Mouse (Mus musculus): ENCODE measurements around the gene Samsn1. TPM values are rescaled to one million over a fixed set of nuclear protein-coding genes. Genes with fewer than 3 reads are reported as not detected.
A peak's percentile ranks its signal among the peaks of the same experiment; 100 is the strongest.

Gene Samsn1
- total RNA-seq (2015; ENCODE audit: low replicate concordance), result 26.9 and 31.6 TPM in 2 replicates
- total RNA-seq (2017; ENCODE audit: low replicate concordance), result 32.8 and 44.3 TPM in 2 replicates

DNA sequence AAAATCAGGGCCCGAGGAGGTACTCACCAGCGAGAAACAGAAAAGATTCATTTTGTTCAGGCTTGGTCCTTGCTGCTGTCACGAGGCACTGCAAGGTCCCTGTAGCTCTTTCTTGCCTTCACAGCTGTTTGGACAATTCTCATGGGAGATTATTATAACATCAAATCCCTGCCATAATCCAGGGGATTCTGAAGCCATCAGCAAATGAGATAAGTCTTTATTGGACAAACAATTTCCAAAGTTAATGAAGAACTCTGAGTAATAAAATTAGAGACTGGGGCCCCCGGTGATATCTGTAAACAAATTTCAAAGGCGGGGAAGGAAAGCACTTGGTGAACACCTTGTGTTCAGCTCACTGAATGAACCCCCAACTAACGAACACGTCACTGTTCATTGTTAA lies at the start of gene Samsn1:
TSS of gene Samsn1 (minus strand) at position 101 of the 400 bp plus-strand sequence.
- ATAC-seq (replicated peaks; ENCODE audit: low FRiP score, poor library complexity, severe bottlenecking), result no peak

DNA sequence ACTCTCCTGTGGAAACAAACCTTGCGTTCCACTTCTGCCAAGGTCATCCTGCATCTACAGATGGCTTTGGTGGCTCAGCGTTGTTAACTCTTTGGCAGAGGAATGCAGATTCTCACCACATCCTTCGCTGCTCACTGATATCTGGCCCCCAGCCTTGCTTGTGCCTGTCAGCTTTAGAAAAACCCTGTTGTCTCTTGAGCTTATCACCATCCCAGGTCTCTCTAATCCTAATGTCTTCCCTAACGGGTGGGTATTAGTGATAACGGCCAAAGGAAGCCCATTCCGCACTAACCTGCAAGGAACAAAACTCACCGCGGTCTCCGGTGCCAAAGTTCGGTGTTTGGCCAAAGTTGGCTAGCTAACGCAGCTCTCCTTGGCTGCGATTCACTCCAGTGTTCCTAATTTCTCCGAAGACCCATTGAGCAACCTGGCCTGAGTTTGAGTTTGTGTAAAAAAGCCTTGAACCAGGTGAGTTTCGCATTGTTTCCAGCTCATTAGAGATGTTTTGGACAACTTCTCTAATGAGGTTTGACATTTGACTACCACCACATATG lies 44.1 kb upstream of the Samsn1 start:
- ATAC-seq (replicated peaks; ENCODE audit: low FRiP score, poor library complexity, severe bottlenecking), result no peak

DNA sequence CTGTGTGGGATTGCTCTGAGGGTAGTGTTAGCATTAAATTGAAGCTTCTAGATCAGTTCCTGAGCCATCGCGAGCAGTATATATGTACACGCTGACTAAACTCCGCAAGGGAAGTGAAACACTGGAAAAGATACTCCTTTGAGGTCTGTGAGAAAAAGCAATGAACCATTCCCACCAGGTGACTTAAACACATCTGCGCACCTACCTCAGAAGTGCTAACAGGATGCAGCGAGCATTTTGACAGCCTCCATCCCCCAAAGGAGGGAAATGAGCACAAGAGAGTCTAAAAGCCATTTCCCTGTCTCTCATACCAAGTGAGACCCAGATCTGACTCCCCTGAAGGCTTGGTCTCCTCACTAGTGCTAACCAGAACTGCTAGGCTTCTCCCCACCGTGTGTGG lies 32.9 kb upstream of the Samsn1 start:
- no peak for ATAC-seq (replicated peaks; ENCODE audit: low FRiP score, poor library complexity, severe bottlenecking)

DNA sequence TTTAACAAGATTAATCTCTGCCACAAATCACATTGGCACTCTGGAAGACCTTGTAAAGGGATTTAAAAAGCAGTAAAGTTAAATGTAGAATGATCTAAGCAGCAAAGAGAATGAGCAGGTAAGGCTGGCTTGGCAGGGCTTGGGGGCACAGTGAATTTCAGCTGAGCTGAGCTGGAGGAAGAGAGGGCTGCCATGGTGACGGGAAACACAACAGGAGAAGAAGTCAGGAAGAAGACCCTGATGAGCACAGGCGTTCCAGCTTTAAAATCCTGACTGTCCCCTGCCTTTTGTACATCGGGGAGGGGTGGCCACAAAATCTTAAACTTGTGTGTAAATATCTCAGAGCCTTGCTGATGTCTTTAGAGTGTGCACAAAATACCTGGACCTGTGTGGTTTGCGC lies 32.0 kb upstream of the Samsn1 start:
- ATAC-seq (replicated peaks; ENCODE audit: low FRiP score, poor library complexity, severe bottlenecking), result no peak

DNA sequence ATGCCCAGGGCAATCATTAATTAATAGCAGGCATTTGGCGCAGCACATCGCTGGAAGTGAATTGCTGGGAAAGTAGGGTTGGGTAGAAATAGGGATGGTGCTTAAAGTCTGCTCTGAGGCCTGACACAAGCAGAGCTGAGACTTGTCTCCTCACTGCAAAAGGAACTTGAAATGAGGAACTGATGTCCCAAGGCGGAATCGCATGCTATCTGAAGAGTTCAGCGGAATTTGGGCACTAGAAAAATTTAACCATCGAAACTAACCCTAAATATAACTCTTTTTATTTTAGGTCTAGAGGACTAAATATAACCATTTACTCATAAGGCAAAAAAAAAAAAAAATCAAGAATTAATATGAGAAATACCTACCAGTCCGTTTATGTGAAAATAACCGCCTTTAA lies 31.5 kb upstream of the Samsn1 start:
- ATAC-seq (replicated peaks; ENCODE audit: low FRiP score, poor library complexity, severe bottlenecking), result no peak

DNA sequence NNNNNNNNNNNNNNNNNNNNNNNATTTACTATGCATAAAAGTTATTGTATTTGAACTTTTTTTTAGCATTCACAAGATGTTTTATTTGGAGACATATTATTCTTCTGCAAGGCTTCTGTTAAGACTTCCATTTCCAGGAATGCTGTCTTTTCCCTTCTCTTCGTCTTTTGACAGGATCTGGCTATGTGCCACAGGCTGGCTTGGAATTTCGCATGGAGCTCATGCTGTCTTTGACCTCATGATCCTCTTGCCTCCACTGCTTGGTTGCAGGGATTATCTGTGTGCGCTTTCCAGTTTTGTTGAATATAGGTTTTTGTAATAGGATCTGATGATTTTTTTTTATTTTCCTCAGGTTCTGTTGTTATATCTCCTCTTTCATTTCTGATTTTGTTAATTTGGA lies 25.0 kb upstream of the Samsn1 start:
- no peak for ATAC-seq (replicated peaks; ENCODE audit: low FRiP score, poor library complexity, severe bottlenecking)

DNA sequence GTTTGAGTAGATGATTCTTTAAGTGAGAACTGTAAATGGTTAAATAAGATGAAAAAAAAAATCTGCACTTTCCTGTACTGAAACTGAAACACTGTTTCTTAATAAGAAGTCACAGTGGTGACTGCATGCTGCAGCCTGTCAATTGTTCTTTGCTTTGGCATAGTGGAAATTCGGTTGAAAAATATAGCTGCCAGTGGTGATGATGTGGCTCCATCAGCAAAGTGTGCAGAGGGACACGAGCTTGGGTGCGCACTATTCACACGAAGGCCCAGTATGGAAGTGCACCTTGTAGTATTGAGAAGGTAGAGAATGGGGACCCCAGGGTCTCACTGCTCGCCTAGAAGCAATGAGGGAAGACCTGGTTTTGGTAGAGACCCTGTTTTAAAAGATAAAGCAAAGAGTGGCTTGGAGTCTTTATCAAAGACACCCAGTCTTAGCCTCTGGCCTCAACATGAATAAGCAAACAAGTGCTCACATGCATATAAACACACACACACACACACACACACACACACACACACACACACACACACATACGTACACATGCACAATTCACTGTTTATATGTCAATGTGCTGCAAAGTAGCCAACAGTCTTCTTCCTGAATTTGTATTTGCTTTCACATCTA lies 18.4 kb upstream of the Samsn1 start:
- no peak for ATAC-seq (replicated peaks; ENCODE audit: low FRiP score, poor library complexity, severe bottlenecking)

DNA sequence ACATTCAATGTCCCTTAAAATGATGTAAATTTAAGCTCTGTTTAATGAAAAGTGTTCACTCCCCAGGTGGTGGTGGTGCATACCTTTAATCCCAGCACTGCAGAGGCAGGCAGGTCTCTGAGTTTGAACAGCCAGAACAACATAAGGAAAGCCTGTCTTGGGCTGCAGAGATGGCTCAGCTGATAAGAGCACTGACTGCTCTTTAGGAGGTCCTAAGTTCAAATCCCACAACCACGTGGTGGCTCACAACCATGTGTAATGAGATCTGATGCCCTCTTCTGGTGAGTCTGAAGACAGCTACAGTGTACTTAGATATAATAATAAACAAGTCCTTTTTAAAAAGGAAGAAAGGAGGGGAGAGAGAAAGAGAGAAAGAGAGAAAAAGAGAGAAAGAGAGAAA lies 2.9 kb downstream of the Samsn1 start:
- no peak for ATAC-seq (replicated peaks; ENCODE audit: low FRiP score, poor library complexity, severe bottlenecking)

DNA sequence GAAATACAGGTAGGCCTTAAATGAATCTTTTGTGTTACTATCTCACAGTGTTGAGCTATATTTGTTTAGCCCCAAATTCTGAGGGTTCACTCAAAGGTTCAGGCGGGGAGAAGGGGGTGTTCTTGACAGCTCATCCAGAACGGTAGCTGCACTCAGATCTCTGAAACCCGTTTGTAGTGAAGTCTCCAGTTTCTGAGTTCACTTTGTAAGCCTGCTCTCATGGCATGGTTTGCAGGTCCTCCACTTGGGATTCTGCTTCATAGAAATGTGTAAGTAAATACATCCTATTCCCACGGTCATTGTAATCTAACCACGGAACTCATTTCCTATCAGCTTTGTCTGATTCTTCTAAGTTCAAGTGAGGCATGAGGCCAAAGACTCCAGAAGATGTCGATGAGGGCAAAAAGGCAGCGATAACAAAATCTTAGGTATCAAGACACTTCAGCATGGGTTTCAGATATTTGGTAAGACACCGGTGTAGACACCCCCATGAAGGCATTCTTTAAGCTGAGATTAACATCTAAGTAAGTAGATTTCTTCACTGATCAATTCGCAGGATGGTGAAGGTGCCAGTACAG lies 18.2 kb downstream of the Samsn1 start:
- no peak for ATAC-seq (replicated peaks; ENCODE audit: low FRiP score, poor library complexity, severe bottlenecking)

DNA sequence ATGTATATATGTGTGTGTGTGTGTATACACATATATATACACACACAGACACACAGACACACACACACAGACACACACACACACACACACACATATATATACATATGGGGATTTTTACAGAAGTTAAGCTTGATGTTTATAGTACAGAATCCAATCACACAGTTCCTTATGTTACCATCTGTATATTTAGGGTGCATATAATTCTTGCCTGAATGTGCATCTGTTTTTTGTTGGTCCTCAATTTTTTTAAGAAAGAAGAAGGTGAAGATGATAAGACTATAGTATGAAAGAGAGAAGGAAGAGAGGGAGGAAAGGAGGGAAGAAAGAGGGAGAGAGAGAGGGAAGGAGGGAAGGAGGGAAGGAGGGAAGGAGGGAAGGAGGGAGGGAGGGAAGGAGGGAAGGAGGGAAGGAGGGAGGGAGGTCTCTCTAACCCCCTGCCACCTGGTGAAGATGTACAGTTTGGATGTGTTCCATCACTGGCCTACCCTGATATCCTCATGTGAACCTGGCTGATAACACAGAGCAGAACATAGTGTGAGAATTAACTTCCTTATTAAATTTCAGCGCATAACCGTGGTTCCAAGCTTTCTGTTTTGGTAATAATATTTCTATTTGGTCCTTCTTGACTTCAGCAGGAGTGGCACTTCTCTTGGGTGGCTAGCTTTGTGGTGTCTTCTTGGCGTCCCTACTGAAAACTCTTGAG lies 19.1 kb downstream of the Samsn1 start:
- ATAC-seq (replicated peaks; ENCODE audit: low FRiP score, poor library complexity, severe bottlenecking), result peak; percentile 79

DNA sequence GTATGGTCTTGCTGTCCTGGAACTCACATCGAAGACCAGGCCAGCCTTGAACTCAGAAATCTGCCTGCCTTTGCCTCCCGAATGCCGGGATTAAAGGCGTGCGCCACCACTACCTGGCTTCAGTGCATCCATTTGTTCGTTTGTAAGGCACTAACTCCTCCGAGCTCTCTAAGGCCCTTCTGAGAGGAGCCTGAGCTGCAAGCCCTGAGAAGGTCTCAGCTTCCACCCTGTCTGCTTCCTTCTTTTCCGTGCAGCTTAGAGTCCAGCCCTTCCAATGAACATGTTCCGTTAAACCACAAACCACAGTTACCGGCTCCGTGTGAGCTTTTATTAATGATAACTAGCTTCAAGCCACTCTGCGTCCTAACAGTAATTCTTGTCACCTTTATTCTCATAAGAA lies 19.8 kb downstream of the Samsn1 start:
- peak; percentile 47; the same call in 1 of the 2 replicates for ATAC-seq (replicated peaks; ENCODE audit: low FRiP score, poor library complexity, severe bottlenecking)

DNA sequence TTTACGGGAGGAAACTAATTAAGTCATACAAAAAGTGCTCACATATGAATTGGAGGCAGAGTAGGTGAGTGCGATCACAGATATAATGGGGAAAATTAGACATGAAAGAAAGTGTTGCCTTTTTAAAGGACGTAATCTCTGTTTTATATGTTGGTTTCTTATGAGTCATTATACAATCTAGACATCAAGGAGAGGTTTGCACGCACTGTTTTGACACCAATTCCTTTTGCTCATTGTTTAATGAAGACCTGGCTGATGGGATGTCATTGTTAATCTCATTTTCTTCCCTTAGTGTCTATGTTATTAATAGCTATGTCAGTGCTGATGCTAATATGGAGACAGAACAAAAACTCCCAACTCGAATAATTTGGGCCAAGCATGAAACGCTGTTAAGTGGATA lies 20.3 kb downstream of the Samsn1 start:
- no peak for ATAC-seq (replicated peaks; ENCODE audit: low FRiP score, poor library complexity, severe bottlenecking)

DNA sequence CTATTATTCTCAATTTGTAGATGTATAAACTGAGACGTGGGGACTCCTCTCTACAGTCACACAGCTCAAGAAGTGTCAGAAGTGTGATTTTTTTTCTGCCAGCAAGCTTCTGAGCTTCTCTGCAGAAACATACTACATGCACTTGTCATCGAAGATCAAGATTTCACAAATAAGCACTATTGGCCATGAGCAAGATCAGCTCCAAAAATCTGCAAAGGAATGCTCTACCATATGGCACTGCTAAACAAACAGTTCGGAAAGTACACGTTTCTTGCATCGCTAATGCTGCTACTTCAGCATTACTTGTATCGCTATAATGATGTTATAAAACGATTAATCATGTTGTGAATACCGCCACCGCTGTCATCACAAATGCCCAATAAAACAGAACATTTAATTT lies 22.0 kb downstream of the Samsn1 start:
- ATAC-seq (replicated peaks; ENCODE audit: low FRiP score, poor library complexity, severe bottlenecking), result no peak

DNA sequence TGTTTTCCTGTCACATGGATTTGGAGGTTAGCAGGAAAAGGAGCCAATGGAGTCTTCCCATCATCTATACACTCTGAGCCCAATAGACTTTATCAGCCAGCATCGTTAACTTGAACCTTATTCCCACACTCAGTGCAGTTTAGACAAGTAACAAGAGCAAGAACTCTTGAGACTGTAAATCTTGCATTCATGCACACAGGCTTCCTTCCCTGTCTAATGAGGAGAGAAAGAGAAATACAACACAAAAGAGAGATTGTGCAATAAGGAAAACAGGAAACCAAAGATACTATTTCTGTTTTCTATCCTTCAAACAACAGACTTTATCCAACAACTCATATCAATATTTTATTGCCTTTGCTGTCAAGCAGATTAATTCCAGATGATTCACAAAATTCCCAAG lies 31.9 kb downstream of the Samsn1 start:
- no peak for ATAC-seq (replicated peaks; ENCODE audit: low FRiP score, poor library complexity, severe bottlenecking)

DNA sequence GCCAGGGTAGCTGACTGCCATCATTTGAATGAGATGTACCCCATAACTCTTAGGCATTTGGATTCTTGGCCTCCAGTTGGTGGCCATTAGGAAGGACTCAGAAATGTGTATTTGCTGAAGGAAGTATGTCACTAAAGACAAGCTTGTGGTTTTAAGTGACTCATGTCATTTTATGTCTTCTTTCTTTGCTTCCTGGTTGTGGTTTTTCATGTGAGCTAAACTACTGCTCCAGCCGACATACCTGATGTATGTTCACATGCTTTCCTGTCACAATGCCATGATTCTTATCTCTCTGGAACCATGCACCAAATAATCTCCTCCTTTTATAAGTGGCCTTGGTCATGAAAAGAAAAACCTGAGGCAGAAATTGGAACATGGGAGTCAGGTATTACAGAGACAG lies 38.2 kb downstream of the Samsn1 start:
- ATAC-seq (replicated peaks; ENCODE audit: low FRiP score, poor library complexity, severe bottlenecking), result no peak

DNA sequence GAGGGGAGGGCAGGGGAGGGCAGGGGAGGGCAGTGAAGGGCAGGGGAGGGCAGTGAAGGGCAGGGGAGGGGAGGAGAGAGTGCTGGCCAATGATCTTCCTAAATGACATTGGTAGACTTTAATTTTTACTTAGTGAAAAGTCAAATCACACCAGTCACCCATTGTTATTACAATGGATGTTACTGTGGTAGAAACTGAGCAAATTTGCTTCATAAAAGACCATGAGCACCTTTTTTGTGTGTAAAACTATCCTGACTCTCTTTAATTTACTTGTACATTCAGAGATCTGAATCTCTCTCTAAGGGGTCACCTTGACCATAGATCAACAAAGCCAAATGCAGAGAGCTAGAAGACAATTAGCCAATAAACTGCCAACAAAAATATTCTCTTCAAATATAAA lies 42.7 kb downstream of the Samsn1 start:
- no peak for ATAC-seq (replicated peaks; ENCODE audit: low FRiP score, poor library complexity, severe bottlenecking)

DNA sequence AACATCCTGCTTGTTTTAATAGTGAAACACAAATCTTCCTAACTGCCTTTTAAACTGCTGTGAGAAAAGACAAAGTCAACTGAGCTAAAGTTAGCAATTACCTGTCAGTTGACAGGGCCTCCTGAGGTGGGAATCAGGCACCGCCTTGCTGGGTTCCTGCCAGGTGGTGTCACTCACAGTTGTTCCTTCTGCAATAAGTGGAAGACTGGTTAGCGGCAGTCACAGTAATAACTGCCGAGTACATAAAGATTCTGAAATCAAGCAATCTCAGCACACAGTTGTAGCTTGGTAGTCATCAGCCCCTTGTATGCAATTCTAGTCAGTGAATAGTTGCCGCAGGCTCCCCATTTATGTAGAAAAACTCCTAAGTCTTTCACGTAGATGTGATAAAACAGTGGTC lies 44.3 kb downstream of the Samsn1 start:
- ATAC-seq (replicated peaks; ENCODE audit: low FRiP score, poor library complexity, severe bottlenecking), result no peak

DNA sequence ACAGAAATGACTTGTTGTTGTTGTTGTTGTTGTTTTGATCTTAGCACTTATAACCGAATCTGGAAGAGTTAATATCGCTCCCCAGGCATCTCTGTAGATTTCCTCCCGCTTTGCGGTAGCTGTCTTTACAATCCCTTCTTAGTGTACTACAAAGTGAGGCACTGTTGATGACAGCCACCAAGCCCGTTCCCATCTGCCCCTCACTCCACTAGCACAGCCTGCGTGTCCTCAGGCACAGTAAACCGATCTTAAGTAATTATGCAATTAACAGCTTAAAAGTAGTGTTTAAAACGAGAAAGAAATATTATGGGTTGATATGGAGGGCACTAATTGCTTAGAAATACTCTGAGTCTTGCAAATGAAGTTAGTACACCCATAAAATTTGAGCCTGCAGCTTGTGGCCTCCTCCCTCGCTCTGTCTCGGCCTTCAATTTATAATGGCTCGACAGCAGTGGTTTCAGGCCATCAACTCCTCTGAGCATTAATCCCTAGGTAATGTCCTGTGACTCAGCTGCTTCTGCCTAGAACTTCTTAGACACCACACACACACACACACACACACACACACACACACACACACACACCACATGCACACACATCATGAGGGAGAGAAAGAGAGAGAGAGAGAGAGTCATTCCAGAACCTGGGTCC lies 46.3 kb downstream of the Samsn1 start:
- no peak for ATAC-seq (replicated peaks; ENCODE audit: low FRiP score, poor library complexity, severe bottlenecking)

DNA sequence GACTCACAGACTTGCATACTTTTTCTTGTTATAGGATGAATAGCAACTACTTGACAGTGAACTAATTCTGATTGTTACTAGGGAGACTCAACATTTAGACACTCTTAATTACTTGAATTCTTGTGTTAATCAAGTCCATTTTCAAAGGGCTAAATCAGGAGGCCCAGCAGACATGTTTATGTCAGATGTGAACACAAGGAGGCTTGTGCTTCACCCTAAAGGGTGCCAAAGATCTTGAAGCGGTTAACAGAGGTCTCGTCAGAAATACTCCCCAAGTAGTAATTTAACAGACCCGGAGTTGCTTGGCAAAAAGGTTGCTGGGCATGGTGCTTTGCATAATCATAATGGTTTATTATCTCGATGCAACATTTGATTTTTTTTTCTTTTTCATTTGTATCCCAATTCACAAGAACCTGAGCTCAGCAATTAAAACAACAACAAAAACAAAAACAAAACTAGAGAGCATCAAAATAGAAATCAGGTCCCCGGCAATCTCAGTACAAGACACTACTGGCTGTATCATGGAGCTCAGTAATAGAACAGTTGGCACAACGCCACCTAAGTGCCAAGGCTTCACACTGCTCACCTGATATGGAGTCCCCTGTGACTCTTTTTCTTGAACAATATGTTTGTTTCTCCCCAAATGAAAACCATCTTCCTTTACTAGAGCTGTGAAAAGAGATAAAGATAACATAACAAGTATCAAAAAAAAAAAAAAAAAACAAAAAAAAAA lies 51.6 kb downstream of the Samsn1 start:
- ATAC-seq (replicated peaks; ENCODE audit: low FRiP score, poor library complexity, severe bottlenecking), result no peak

DNA sequence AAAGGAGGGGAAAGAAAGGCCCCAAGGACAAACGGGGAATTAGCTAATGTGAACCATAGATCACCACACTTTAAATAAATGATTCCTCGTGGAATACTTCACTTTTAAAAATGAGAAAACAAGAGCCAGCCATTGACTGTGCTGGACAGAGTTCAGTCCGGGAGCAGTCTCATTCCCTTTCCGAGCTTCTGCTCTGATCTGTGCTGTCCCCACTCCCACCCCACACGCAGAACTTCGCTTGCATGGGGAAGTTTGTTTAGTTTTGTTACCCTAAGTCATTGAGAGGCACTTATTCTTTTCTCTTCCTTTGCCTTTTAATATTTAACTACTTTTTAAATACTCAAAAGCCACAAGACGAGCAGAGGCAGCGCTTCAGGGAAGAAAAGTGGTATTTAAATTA lies 60.1 kb downstream of the Samsn1 start:
- ATAC-seq (replicated peaks; ENCODE audit: low FRiP score, poor library complexity, severe bottlenecking), result no peak
